Mouse (Mus musculus) common myeloid progenitor, adult 5-6 weeks (primary cell): ENCODE measurements around the gene Man1a. TPM values are rescaled to one million over a fixed set of nuclear protein-coding genes. Genes with fewer than 3 reads are reported as not detected.

Source experiments
- ATAC-seq: replicated peaks from 2 replicates; pipeline ENCODE4 v1.8.0; 2016; ENCODE audit warnings: low read depth, mild to moderate bottlenecking, moderate TSS enrichment, inconsistent platforms; ENCODE audit not compliant: poor library complexity, severe bottlenecking
- total RNA-seq: library from RNA; stranded (forward); fragments of 200-1000, 187-1606 nt; gene quantifications from 2 replicates; pipeline ENCODE4 v1.2.3, GENCODE M21; 2017

The Man1a gene
- total RNA-seq, 1 experiment from 2014 or later = 66.4 TPM

DNA sequence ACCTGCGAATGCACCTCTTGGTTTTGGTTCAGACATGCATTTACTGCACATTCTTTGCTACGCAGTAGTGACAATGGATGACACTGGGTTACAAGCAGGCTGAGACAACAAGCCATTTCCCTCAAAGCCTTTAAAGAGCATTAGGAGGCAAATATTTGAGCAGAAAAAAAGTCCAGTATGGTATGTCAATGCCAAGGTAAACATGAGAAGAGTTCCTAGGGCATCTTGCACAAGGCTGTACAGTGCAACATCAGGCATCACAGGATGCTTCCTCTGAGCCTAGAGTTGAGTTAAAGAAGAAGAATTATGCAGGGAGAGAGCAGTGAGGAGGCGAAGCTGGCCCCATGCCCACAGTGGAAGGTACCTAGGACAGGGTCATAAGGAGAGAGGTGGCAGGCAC, 140.3 kb downstream of the Man1a start:
- ATAC-seq = no peak

DNA sequence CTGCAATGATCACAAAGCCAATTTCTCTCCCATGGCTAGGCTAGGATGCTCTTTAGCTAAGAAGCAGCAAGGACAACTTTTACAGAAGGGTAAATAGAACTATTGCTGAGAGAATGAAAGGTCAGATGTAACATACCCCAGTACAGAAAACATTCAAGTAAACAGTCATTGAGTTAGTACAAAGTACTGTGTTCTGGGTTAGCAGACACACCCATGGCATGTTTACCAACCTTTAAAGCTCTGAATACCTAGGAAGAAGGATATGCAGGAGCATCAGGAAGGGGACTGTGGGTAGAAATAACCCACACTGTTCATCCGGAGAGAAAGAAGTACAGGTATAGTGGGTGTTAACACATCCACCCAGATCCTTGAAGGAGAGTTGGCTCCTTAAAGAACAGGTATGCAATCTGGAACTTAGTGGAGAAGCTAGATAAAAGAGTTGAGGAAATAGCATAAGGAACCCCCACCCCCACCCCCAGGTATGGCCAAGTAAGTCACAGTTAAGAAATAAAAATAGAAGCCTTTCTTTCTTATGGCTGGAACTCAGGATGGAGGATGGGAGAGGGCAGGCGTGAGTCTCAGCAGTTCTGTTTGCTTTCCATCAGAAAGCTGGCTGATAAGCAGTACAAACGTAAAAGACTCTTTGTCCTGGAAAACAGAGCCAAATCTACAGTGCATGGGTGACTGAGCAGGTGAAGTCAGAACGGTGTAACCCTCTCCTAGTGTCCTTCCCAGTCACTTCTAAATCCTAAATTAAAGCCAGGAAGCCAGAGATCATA, 146.5 kb downstream of the Man1a start:
- ATAC-seq = no peak

DNA sequence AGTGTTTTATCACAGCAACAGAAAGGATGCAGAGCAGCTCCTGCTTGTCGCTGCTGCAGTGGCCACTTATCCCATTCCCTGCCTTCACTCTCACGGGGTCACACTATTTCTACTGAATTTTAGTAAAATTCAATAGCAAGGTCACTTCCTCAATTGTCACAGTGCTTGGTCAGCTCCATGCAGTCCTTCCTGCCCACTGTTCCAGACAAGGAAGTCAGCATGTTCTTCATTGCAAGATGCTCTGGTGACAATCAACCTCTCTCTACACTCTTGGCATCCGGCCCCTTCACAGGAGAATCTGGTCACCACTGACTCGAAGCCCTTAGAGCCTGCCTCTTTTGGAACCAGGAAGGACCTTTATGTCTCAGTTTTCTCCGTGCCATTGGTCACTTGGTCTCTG, 148.5 kb downstream of the Man1a start:
- peak; percentile 89 for ATAC-seq

- ATAC-seq = peak; percentile 30; the same call in 1 of the 2 replicates
Measured at GRCm38 (mm10) chr10:53925456-53925855, 151.0 kb downstream of the Man1a start.

- ATAC-seq = no peak
Measured at GRCm38 (mm10) chr10:53922236-53922635, 154.2 kb downstream of the Man1a start.

GRCm38 (mm10) chr10:53917517-53917916, 158.9 kb downstream of the Man1a start:
- no peak for ATAC-seq

DNA sequence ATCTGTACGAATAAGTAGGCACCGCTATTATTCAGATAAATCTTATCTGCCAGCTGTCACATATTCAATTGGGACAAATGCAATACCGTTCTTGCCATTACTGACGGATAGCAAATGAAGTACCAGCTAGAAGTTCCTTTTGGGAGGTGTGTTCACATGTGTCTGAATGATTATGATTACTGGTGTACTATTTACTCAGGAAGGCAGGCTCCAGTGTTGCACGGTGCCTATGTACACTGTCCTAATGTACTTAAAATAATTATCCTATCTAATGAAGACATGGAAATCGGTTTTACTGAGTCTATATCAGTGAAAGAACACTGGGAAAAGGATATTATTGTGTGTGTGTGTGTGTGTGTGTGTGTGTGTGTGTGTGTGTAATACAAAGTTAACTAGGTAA, 160.7 kb downstream of the Man1a start:
- no peak for ATAC-seq

GRCm38 (mm10) chr10:53914974-53915609, 161.3 kb downstream of the Man1a start:
- no peak for ATAC-seq

DNA sequence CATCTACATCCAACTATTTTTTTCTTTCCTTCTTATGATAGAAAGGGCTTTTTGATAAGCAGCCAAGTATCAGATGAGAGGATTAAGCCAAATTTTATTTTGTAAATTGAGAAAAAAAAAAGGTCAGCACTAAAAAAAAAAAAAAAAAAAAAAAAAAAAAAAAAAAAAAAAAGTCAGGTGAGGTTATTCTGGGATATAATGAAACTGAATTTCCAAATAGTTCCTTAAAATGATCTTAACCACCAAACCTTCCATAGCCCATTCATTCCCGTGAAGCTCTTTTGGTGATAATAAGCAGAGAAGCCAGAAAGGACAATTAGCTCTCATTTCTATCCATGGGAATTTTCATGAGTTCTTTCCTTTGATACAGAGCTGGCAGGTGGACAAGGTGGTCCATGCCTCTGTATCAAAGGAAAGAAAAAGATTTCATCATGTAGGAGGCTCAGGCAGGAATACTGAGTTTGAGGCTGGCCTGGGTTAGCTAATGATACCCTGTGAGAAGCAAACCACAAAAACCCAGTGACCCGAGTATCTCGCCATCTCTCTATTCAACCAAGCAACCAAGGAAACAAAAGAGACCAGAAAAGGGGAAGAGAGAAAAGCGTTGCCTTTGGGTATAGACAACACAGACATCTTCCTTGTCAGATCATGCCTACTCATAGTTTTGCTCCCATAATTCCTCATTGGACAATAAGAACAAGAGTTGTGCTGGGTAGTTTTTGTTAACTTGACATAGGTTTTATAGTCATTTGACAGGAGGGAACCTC, 162.7 kb downstream of the Man1a start:
- peak; percentile 95 for ATAC-seq

GRCm38 (mm10) chr10:53889512-53889911, 186.9 kb downstream of the Man1a start:
- no peak for ATAC-seq

DNA sequence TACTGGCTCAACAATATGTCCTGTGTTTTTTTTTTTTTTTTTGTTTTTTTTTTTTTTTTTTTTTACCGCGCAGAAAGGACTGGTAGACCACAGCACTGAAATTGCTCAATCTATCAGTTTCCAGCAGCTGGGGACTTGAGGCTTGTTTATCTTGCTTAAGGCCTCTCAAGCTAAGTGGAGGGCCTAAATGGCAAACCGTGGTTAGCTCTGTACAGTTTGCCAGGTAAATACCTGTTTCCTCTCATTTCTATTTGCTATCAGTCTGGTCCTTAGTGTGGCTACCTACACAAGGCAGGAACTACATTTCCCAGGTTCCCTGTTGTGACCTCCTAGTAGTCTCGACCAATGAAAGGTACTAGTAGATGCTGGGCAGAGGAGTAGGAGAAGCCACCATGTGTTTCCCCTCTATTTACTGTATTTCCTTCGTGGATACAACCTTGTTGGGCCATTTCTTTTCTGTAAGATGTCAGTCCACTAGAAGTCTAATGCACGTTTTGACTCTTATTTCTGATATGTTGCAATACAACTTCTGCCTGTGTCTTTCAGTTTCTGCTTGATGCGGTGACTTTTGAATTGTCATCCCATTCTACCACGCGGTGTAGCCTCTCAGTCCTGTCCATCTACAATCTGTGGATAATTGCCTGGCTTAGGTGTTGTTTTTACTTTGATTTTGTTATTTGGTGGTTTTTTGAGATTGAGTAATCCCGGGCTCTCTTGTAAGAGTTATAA, 187.9 kb downstream of the Man1a start:
- peak; percentile 92 for ATAC-seq

DNA sequence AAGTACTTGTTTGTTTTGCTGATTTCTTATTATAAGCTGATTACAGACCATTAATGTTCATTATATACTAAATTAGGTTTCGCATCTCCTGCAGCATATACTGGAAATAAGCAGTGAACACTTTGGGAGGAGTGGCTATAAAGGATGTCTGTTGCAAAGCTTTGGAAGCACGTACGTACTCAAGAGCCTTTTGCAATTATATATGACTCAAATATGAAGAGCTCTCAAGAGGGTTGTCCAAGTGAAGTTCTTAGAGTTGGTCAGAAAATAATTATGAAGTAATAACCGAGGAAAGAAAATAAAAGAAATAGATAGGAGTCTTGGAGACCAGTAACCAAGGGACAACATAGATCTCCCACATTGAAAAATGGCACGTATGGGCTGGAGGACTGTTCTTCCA, 189.9 kb downstream of the Man1a start:
- no peak for ATAC-seq

DNA sequence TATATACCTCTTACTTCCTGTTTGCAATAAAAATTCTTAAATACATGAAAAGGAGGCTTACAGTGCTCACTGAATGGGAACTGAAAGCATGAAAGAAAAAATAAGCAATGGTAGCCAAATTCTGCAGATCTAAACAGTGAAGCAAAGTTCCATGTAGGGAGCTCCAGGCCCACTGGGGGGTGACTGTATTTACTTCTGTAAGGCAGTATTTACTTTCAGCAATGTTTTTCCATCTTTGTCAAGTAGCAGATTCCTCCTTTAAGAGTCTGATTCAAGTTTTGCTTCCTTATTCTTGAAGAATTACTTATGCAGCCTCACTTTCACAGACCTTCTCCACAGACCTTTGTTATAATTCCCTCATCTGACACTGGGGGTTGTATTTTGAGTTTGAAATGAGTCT, 195.1 kb downstream of the Man1a start:
- peak; percentile 73 for ATAC-seq

GRCm38 (mm10) chr10:53875896-53876295, 200.5 kb downstream of the Man1a start:
- ATAC-seq = peak; percentile 42; the same call in 1 of the 2 replicates

DNA sequence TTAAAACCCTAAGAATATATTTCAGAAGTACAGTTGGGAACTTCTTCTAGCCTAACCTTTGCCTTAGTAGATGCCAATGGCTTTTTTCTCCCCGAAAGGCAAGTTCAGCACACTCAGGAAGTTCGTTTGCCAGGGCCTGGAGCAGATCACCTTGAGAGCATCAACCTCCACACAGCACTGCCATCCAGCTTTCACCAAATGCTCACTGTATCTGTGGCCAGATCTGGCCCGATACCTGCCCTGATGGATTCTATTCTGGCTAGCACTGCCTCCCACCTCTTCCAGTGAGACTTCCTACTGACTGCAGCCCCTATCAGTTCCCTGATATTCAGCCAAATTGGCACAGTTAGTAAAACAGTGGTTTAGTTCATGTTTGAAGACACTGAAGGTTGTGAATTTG, 202.2 kb downstream of the Man1a start:
- ATAC-seq = no peak

DNA sequence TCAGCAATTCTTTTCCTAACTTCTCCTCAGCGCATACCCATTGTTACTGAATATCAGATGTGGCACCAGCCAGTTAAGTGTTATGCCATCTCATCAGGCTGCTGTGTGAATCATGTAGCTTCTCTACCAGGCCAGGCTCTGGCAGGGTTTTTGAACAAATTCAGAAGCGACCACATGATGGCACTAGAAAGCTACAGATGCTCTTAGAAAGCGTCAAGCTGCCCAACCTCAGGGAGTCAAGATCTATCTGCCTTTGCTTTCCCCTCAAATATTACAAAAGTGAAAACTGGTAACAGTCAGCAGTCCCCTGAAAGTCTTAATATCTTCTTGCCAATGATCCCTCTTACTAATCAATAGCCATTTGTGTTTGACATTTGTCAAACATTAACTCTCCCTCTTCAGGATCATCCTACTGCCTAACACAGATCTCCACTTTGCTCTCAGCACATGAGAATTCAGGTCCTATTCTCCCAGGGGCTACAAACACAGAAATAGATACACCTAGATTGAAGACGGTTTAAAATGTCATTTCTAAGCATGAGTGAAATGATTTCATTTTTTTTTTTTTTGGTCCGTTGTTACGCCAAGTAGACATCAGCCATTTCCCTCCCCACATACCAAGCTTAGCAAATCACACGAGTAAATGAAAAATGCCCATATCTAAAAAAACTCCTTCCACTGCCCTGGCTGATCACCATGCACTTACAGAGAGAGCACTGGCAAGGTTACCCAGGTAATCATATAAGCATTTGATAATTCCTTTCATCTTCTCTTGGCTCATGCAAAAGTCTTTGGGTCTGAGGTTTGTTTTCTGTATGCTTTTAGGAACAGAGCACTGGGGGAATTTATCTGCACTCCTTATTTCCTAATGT, 212.7 kb downstream of the Man1a start:
- ATAC-seq = peak; percentile 88

GRCm38 (mm10) chr10:53859879-53860278, 216.5 kb downstream of the Man1a start:
- ATAC-seq = peak; percentile 84

GRCm38 (mm10) chr10:53859224-53859623, 217.2 kb downstream of the Man1a start:
- no peak for ATAC-seq
